Mouse (Mus musculus) liver, embryonic 12.5 days (tissue): Measurements from ENCODE around the gene Ppfibp2. TPM values are rescaled to one million over a fixed set of nuclear protein-coding genes. Genes with fewer than 3 reads are reported as not detected.

Experiments used
- ATAC-seq: fragments of 200-750 bp; cut with Nextera tagmentation; 2 replicates; pipeline ENCODE4 v1.8.0; 2017; ENCODE audit warnings: moderate number of reproducible peaks, mild to moderate bottlenecking, moderate library complexity
- H3K27ac ChIP-seq: fragments of 300-500 bp; sonication (generic); 2 replicates; pipeline ENCODE4 v1.5.1; 2016; ENCODE audit warnings: mild to moderate bottlenecking
- H3K27me3 ChIP-seq: fragments of 300-500 bp; sonication (generic); replicated peaks from 2 replicates; pipeline ENCODE4 v1.6.1; 2016; ENCODE audit warnings: mild to moderate bottlenecking, moderate library complexity
- H3K36me3 ChIP-seq: fragments of 300-500 bp; sonication (generic); 2 replicates; pipeline ENCODE4 v1.6.1; 2016; ENCODE audit warnings: mild to moderate bottlenecking, moderate library complexity
- H3K4me1 ChIP-seq: fragments of 300-500 bp; sonication (generic); 2 replicates; pipeline ENCODE4 v1.6.1; 2016
- H3K4me2 ChIP-seq: fragments of 300-500 bp; sonication (generic); 2 replicates; pipeline ENCODE4 v1.6.1; 2016; ENCODE audit warnings: mild to moderate bottlenecking, moderate library complexity
- H3K4me3 ChIP-seq: fragments of 300-500 bp; sonication (generic); 2 replicates; pipeline ENCODE4 v1.5.1; 2016; ENCODE audit warnings: mild to moderate bottlenecking, moderate library complexity
- H3K9ac ChIP-seq: fragments of 300-500 bp; sonication (generic); 2 replicates; pipeline ENCODE4 v1.6.1; 2016; ENCODE audit warnings: mild to moderate bottlenecking, moderate library complexity
- H3K9me3 ChIP-seq: fragments of 300-500 bp; sonication (generic); replicated peaks from 2 replicates; pipeline ENCODE4 v1.6.1; 2016; ENCODE audit warnings: mild to moderate bottlenecking, moderate library complexity
- WGBS: fragments of 180-500 bp; shearing (Covaris S2); methylation state at CpG from one replicate; pipeline ENCODE4 v1.1.7; 2016; ENCODE audit not compliant: insufficient replicate concordance; 5-methylcytosine and 5-hydroxymethylcytosine counted together
- polyA plus RNA-seq: library from polyadenylated mRNA; unstranded; fragments of >200 nt; fragmentation: Nextera tagmentation; extraction: Ambion mirVana; gene quantifications from 2 replicates; pipeline ENCODE4 v1.2.1, GENCODE M21; 2016

The Ppfibp2 gene
- polyA plus RNA-seq, 1 experiment from 2014 or later = 3.9 TPM

DNA sequence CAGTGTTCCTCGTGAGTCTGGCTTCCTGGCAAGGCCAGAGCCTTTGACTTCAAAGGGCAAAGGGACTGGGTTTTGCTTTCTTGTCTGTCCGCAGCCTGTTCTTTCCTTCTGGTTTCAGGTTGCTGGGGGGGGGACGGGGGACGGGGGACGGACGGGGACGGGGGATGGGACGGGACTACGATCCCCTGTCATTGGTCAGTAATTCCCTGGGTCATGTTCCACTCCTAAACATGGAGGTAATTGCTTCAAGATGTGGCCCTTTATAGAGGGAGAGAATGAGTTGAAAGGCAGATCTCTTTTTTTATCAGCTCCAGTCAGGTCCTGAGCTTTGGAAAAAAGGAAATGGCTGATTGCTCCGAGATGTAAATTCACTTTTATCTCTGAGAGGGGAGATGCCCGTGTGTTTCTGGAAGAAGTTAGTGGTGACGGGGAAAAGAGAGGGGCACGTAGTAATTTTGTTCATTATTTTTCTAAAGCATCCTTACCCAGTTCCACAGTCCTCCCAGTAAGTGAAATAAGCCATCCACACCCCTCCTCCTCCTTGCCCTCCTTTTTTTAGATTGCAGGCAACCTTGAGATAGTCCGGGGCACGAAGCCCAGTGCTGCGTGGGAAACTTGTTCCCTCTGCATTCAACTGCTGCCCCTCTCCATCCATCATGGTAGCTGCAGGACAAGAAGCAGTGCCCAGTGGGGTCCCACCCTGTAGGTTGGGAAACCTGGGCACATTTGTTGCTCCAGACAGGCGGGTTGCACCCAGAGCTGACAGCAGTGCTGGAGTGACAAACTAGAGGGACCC, 95.6 kb downstream of the Ppfibp2 start:
- Histone ChIP-seq H3K4me2 (no peak overlapping the region), H3K27ac (no peak overlapping the region), H3K4me3 (no peak overlapping the region), H3K9ac (no peak overlapping the region), H3K27me3 (peaks cover 3% of the 10 kb centered on the region; the same call in 1 of the 2 replicates), H3K36me3 (no peaks in the 10 kb centered on the region), H3K4me1 (peaks cover 16% of the 10 kb centered on the region), H3K9me3 (no peaks in the 10 kb centered on the region)
- ATAC-seq = no peak
- WGBS = 39% methylated on average over 17 of the region's 17 CpGs

- peaks cover 3% of the 10 kb centered on the region; the same call in 1 of the 2 replicates for H3K27me3 ChIP-seq
- peaks cover 16% of the 10 kb centered on the region for H3K4me1 ChIP-seq
- no peaks in the 10 kb centered on the region for H3K36me3 ChIP-seq
- no peak overlapping the region for H3K4me2 ChIP-seq
- no peak overlapping the region for H3K27ac ChIP-seq
- 45% methylated on average over 6 of the region's 6 CpGs for WGBS
- no peaks in the 10 kb centered on the region for H3K9me3 ChIP-seq
- 0 out of 2 replicates have a peak, but pooled peaks have one; percentile 15 for ATAC-seq
- no peak overlapping the region for H3K9ac ChIP-seq
- H3K4me3 ChIP-seq = no peak overlapping the region
Observed at GRCm38 (mm10) chr7:107691493-107691892, 96.5 kb downstream of the Ppfibp2 start.

- no peak overlapping the region for H3K4me3 ChIP-seq
- H3K36me3 ChIP-seq = no peaks in the 10 kb centered on the region
- WGBS = 71% methylated on average over 10 of the region's 10 CpGs
- no peaks in the 10 kb centered on the region for H3K9me3 ChIP-seq
- H3K27me3 ChIP-seq = peaks cover 3% of the 10 kb centered on the region; the same call in 1 of the 2 replicates
- H3K27ac ChIP-seq = no peak overlapping the region
- peaks cover 16% of the 10 kb centered on the region for H3K4me1 ChIP-seq
- no peak for ATAC-seq
- H3K9ac ChIP-seq = no peak overlapping the region
- no peak overlapping the region for H3K4me2 ChIP-seq
Observed at GRCm38 (mm10) chr7:107694254-107694947, 99.4 kb downstream of the Ppfibp2 start.

DNA sequence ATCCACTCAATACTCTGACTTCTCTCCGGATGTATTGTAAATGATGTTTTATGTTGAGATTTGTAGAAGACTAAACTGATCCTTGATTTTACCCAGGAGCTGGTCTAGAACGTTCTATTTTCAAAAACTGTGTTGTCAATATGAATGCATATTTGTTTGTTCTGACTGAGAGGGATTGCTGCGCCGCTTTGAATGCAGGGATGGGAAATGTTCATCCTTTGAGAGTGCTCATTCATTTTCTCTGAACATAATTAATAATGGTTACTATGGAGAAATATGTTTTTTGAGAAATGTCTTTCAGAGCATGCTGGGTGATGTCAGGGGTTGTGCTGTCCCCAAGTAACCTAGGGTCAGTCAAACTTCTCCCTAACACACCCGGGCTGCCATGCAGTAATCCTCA, 102.1 kb downstream of the Ppfibp2 start:
- no peaks in the 10 kb centered on the region for H3K4me1 ChIP-seq
- H3K27me3 ChIP-seq = no peaks in the 10 kb centered on the region
- H3K9me3 ChIP-seq = no peaks in the 10 kb centered on the region
- H3K9ac ChIP-seq = no peak overlapping the region
- H3K27ac ChIP-seq = no peak overlapping the region
- H3K36me3 ChIP-seq = no peaks in the 10 kb centered on the region
- ATAC-seq = no peak
- WGBS = 71% methylated on average over 5 of the region's 5 CpGs
- no peak overlapping the region for H3K4me2 ChIP-seq
- no peak overlapping the region for H3K4me3 ChIP-seq

- Histone ChIP-seq H3K4me3 (no peak overlapping the region), H3K4me1 (no peaks in the 10 kb centered on the region), H3K27me3 (no peaks in the 10 kb centered on the region), H3K36me3 (no peaks in the 10 kb centered on the region), H3K4me2 (no peak overlapping the region), H3K27ac (no peak overlapping the region), H3K9ac (no peak overlapping the region), H3K9me3 (no peaks in the 10 kb centered on the region)
- WGBS = 59% methylated on average over 1 of the region's 1 CpGs
- no peak for ATAC-seq
Observed at GRCm38 (mm10) chr7:107699926-107700325, 104.9 kb downstream of the Ppfibp2 start.

DNA sequence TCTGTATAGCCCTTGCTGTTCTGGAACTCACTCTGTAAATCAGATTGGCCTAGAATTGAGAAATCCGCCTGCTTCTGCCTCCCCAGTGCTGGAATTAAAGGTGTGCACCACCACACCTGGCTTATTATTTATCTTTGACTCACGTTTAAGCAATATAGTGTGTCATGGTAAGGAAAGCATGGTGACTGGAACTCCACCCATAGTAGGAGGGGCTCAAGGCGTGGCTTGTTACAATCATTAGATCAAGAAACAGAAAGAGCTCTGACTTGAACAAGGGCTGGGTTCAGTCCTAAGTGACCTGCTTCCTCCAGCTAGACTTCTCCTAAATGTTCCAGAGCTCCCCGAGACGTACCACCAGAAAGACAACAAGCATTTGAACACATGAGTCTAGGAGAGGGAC, 105.6 kb downstream of the Ppfibp2 start:
- Histone ChIP-seq H3K4me3 (no peak overlapping the region), H3K27ac (no peak overlapping the region), H3K9ac (no peak overlapping the region), H3K36me3 (no peaks in the 10 kb centered on the region), H3K4me1 (no peaks in the 10 kb centered on the region), H3K27me3 (no peaks in the 10 kb centered on the region), H3K4me2 (no peak overlapping the region), H3K9me3 (no peaks in the 10 kb centered on the region)
- 68% methylated on average over 5 of the region's 5 CpGs for WGBS
- ATAC-seq = no peak

- no peak overlapping the region for H3K27ac ChIP-seq
- no peak for ATAC-seq
- no peak overlapping the region for H3K9ac ChIP-seq
- H3K4me2 ChIP-seq = no peak overlapping the region
- no peaks in the 10 kb centered on the region for H3K9me3 ChIP-seq
- no peaks in the 10 kb centered on the region for H3K27me3 ChIP-seq
- 60% methylated on average over 13 of the region's 13 CpGs for whole genome bisulfite sequencing
- no peaks in the 10 kb centered on the region for H3K4me1 ChIP-seq
- H3K36me3 ChIP-seq = no peaks in the 10 kb centered on the region
- no peak overlapping the region for H3K4me3 ChIP-seq
Observed at GRCm38 (mm10) chr7:107702461-107703380, 107.7 kb downstream of the Ppfibp2 start.

DNA sequence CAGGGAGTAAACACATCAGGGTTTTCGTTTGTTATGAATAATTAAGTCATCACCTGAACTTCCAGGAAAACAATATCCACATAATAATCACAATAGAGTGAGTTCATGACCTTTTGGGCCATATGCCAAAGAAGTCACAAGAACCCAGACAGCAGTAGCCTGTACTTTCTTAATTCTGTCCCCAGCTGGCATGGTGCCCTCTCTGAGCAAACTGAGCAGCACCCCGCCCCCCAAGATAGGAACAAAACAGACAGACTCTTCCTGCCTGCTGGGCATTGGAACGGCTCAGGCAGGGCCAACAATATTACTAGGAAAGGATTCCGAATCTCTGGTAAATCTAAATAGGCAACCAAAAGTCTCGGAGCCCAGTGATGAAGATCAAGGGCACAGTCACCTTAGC, 110.9 kb downstream of the Ppfibp2 start:
- ATAC-seq = no peak
- no peak overlapping the region for H3K4me3 ChIP-seq
- no peak overlapping the region for H3K4me2 ChIP-seq
- no peaks in the 10 kb centered on the region for H3K27me3 ChIP-seq
- 64% methylated on average over 5 of the region's 5 CpGs for WGBS
- no peaks in the 10 kb centered on the region for H3K36me3 ChIP-seq
- no peak overlapping the region for H3K27ac ChIP-seq
- H3K4me1 ChIP-seq = peaks cover 10% of the 10 kb centered on the region; the same call in 1 of the 2 replicates
- H3K9ac ChIP-seq = no peak overlapping the region
- no peaks in the 10 kb centered on the region for H3K9me3 ChIP-seq

DNA sequence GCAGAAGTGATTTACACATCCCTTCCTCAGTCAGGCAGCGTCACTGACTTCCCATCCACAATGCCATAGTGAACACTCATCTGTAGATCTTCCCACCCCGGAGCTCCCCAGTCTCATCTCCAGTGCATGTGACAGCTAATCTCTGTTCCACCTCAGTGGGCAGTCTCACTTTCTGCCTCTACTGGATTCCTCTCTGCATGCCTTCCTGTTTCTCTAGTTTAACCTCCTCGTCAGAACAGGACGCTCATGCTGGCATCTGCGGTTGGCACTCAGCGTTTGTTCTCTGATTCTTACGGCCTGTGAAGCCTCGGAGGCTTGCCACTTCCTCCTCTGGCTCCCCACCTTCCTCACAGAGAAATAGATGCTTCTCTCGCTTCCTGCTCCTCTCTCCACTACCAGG, 112.6 kb downstream of the Ppfibp2 start:
- peaks cover 10% of the 10 kb centered on the region; the same call in 1 of the 2 replicates for H3K4me1 ChIP-seq
- no peaks in the 10 kb centered on the region for H3K27me3 ChIP-seq
- H3K4me2 ChIP-seq = no peak overlapping the region
- H3K36me3 ChIP-seq = no peaks in the 10 kb centered on the region
- no peak overlapping the region for H3K9ac ChIP-seq
- no peaks in the 10 kb centered on the region for H3K9me3 ChIP-seq
- H3K4me3 ChIP-seq = no peak overlapping the region
- ATAC-seq = no peak
- WGBS = 34% methylated on average over 9 of the region's 9 CpGs
- H3K27ac ChIP-seq = no peak overlapping the region; the same call in 1 of the 2 replicates

DNA sequence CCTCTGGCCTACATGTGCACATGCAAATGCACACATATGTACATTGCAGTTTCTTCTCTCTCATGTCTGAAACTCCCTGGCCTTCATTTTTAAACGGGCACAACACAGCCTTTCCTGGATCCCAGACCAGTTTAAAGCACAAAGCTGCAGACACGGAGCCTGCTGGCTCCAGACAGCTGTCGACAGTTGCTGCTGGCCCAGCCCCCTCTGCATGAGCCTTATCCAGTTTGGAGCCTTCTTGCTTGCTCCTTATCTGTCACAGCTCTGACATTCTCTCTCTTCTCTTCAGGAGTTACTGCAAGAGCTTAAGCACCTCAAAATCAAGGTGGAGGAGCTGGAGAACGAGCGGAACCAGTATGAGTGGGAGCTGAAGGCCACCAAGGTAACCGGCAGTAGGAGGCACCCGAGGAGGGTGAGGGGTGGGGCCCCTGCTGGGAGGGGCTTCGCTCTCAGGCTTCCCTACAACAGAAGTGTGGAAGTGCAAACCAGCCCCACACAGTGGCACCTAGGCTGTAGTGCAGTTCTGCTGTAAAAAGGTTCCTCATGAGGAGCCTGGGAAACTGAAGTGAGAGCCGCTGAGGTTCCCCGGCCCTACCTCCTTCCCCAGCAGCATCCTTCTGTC, 113.6 kb downstream of the Ppfibp2 start:
- no peaks in the 10 kb centered on the region for H3K36me3 ChIP-seq
- H3K9me3 ChIP-seq = no peaks in the 10 kb centered on the region
- H3K4me3 ChIP-seq = no peak overlapping the region
- peak; percentile 89 for ATAC-seq
- WGBS = 2% methylated on average over 10 of the region's 10 CpGs
- no peak overlapping the region; the same call in 1 of the 2 replicates for H3K27ac ChIP-seq
- H3K9ac ChIP-seq = no peak overlapping the region
- H3K27me3 ChIP-seq = no peaks in the 10 kb centered on the region
- peaks cover 10% of the 10 kb centered on the region; the same call in 1 of the 2 replicates for H3K4me1 ChIP-seq
- H3K4me2 ChIP-seq = peak overlapping the region; percentile 48

GRCm38 (mm10) chr7:107712743-107713142, 117.7 kb downstream of the Ppfibp2 start:
- Histone ChIP-seq H3K27me3 (no peaks in the 10 kb centered on the region), H3K36me3 (no peaks in the 10 kb centered on the region), H3K4me1 (peaks cover 10% of the 10 kb centered on the region; the same call in 1 of the 2 replicates), H3K27ac (no peak overlapping the region), H3K9me3 (no peaks in the 10 kb centered on the region), H3K4me2 (no peak overlapping the region), H3K4me3 (no peak overlapping the region), H3K9ac (no peak overlapping the region)
- ATAC-seq = no peak
- WGBS = 52% methylated on average over 6 of the region's 6 CpGs
